ENCODE assay signal across 22 mouse cellular contexts in the genomic region with DNA sequence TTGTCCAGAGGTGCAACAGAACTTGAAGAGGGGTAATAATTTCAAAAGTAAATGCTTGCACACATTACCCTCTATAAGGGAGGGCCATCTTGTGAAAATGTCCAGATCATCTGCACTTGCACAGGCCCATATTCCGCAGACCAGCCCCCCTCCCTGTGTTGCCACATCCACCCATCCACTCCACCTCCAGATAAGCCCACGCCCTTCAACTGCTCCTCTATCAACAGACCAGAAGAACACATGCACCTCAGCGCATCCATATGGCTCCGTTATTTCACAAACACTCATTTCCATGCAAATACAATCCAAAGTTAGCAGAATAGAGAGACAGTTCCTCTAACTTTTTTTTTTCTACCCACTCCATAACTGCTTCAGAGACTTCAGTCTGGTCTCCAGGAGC.
DNase-seq lines count a peak whose midpoint lies in the region; ATAC-seq and TF ChIP-seq lines count a peak whose summit lies in the region.
"Had no signal": no experiment of that assay in that cellular context is flagged by ENCODE, and none has a peak within 500 bp of the region (broad histone marks: within the 10 kb centered on the region; RNA-seq: fewer than 3 reads in every experiment).

No protein-coding gene starts in this region.

- H3K9me3 ChIP-seq in stomach, embryonic 15.5 days, result no peaks in the 10 kb centered on the region
- no peaks in the 10 kb centered on the region for H3K9me3 ChIP-seq in stomach, postnatal 0 days (ENCODE audit: control insufficient read depth, low read length)
- no peaks in the 10 kb centered on the region for H3K9me3 ChIP-seq in liver, embryonic 16.5 days (replicated peaks; ENCODE audit: control insufficient read depth, low read length)
- H3K9me3 ChIP-seq: embryonic facial prominence, embryonic 13.5 days; heart, embryonic 12.5 days; hindbrain, embryonic 13.5 days; limb, embryonic 10.5 days; midbrain, embryonic 10.5 days; neural tube, embryonic 12.5 days had no signal

- 91% methylated on average over 4 of the region's 4 CpGs for WGBS in stomach, embryonic 15.5 days
- 82% methylated on average over 4 of the region's 4 CpGs for WGBS in stomach, postnatal 0 days
- WGBS in liver, embryonic 16.5 days (ENCODE audit: insufficient replicate concordance), result 55% methylated on average over 4 of the region's 4 CpGs
- 89% methylated on average over 4 of the region's 4 CpGs for WGBS in lung, adult 2 months

- no peak overlapping the region for H3K27ac ChIP-seq in stomach, embryonic 15.5 days
- no peak overlapping the region for H3K27ac ChIP-seq in stomach, postnatal 0 days (replicated peaks)
- H3K27ac ChIP-seq in liver, embryonic 16.5 days (ENCODE audit: low read length), result no peak overlapping the region; the same call in 1 of the 2 replicates
- H3K27ac ChIP-seq: embryonic facial prominence, embryonic 13.5 days; gastrocnemius, adult 2 months; hindbrain, embryonic 13.5 days; limb, embryonic 10.5 days; midbrain, embryonic 10.5 days; neural tube, embryonic 12.5 days had no signal

- TF ChIP-seq CTCF in stomach, postnatal 0 days (IDR thresholded peaks at IDR 0.05; ENCODE audit: low read depth), result no peak
- no peak for TF ChIP-seq CTCF in lung, adult 2 months (IDR thresholded peaks at IDR 0.05; ENCODE audit: insufficient read depth, low read length)

- TF ChIP-seq EP300 in stomach, postnatal 0 days (optimal IDR thresholded peaks at IDR 0.05), result no peak

- H3K4me3 ChIP-seq in stomach, embryonic 15.5 days (replicated peaks), result no peak overlapping the region
- no peak overlapping the region for H3K4me3 ChIP-seq in stomach, postnatal 0 days (ENCODE audit: low read depth, low read length)
- no peak overlapping the region for H3K4me3 ChIP-seq in liver, embryonic 16.5 days (ENCODE audit: low read depth, low read length)
- H3K4me3 ChIP-seq in lung, adult 2 months (replicated peaks; ENCODE audit: extremely low read depth, low read depth, low read length), result no peak overlapping the region
- H3K4me3 ChIP-seq: embryonic facial prominence, embryonic 13.5 days; gastrocnemius, adult 2 months; heart, embryonic 12.5 days; hindbrain, embryonic 13.5 days; limb, embryonic 10.5 days; midbrain, embryonic 10.5 days; neural tube, embryonic 12.5 days had no signal

- H3K4me1 ChIP-seq in stomach, embryonic 15.5 days, result no peaks in the 10 kb centered on the region
- no peaks in the 10 kb centered on the region for H3K4me1 ChIP-seq in stomach, postnatal 0 days (replicated peaks; ENCODE audit: control insufficient read depth, insufficient read depth)
- peaks cover 4% of the 10 kb centered on the region; the same call in 1 of the 2 replicates for H3K4me1 ChIP-seq in liver, embryonic 16.5 days (ENCODE audit: control insufficient read depth, low read depth, low read length)
- H3K4me1 ChIP-seq in lung, adult 2 months (ENCODE audit: control insufficient read depth, insufficient read depth, low read length), result no peaks in the 10 kb centered on the region
- H3K4me1 ChIP-seq: embryonic facial prominence, embryonic 13.5 days; heart, embryonic 12.5 days; hindbrain, embryonic 13.5 days; limb, embryonic 10.5 days; midbrain, embryonic 10.5 days; neural tube, embryonic 12.5 days had no signal

- no peak overlapping the region for H3K4me2 ChIP-seq in stomach, embryonic 15.5 days
- no peak overlapping the region for H3K4me2 ChIP-seq in stomach, postnatal 0 days (replicated peaks; ENCODE audit: low read depth)
- 0 out of 2 replicates have a peak overlapping the region, but pooled peaks have one; percentile 20 for H3K4me2 ChIP-seq in liver, embryonic 16.5 days (ENCODE audit: low read depth, low read length)
- H3K4me2 ChIP-seq: embryonic facial prominence, embryonic 13.5 days; heart, embryonic 12.5 days; hindbrain, embryonic 13.5 days; neural tube, embryonic 12.5 days had no signal

- no peak overlapping the region for H3K9ac ChIP-seq in stomach, embryonic 15.5 days
- H3K9ac ChIP-seq in stomach, postnatal 0 days (ENCODE audit: low read length), result no peak overlapping the region
- H3K9ac ChIP-seq in liver, embryonic 16.5 days (ENCODE audit: low read depth, low read length), result no peak overlapping the region
- H3K9ac ChIP-seq: embryonic facial prominence, embryonic 13.5 days; heart, embryonic 12.5 days; hindbrain, embryonic 13.5 days; neural tube, embryonic 12.5 days had no signal

- intact Hi-C loops in left cerebral cortex, postnatal 36 days (cut with DNase I), result no loop called here

- no peaks in the 10 kb centered on the region for H3K27me3 ChIP-seq in stomach, embryonic 15.5 days (replicated peaks)
- H3K27me3 ChIP-seq in stomach, postnatal 0 days (ENCODE audit: control insufficient read depth, insufficient read depth, low read length), result no peaks in the 10 kb centered on the region
- no peaks in the 10 kb centered on the region for H3K27me3 ChIP-seq in liver, embryonic 16.5 days (ENCODE audit: control insufficient read depth, insufficient read depth, low read depth, low read length)
- H3K27me3 ChIP-seq: embryonic facial prominence, embryonic 13.5 days; heart, embryonic 12.5 days; hindbrain, embryonic 13.5 days; neural tube, embryonic 12.5 days had no signal

- no peak for TF ChIP-seq POLR2A in lung, adult 2 months (IDR thresholded peaks at IDR 0.05; ENCODE audit: borderline replicate concordance, extremely low read depth, low read depth, low read length)

- DNase-seq in stomach, postnatal 0 days (ENCODE audit: low spot score), result no peak
- DNase-seq in layer of hippocampus, postnatal 36 days, result peak; percentile 61 to 67
- no peak for DNase-seq in left cerebral cortex, postnatal 36 days (ENCODE audit: low spot score in 2 of 2)
- DNase-seq in lung, adult 2 months, result no peak
- DNase-seq in adrenal gland, postnatal 14 days, result no peak
- DNase-seq: cerebellum, adult 9-10 months; gastrocnemius, adult 2 months; heart, postnatal 14 days; kidney, adult 2 months; kidney, postnatal 14 days; lung, adult 18-20 months; right cerebral cortex, postnatal 14 days had no signal

- peak; percentile 58; the same call in 1 of the 2 replicates for ATAC-seq in stomach, embryonic 15.5 days (ENCODE audit: insufficient read depth, low FRiP score, low read depth)
- ATAC-seq in stomach, postnatal 0 days (ENCODE audit: low FRiP score, low TSS enrichment), result no peak
- peak; percentile 91 for ATAC-seq in liver, embryonic 16.5 days (ENCODE audit: low read depth)
- ATAC-seq: forebrain, embryonic 16.5 days; inflammation-experienced regulatory T-cells, adult 6 months had no signal

- no peaks in the 10 kb centered on the region for H3K36me3 ChIP-seq in stomach, embryonic 15.5 days
- H3K36me3 ChIP-seq in stomach, postnatal 0 days (ENCODE audit: control insufficient read depth, insufficient read depth, low read length), result no peaks in the 10 kb centered on the region
- no peaks in the 10 kb centered on the region for H3K36me3 ChIP-seq in liver, embryonic 16.5 days (ENCODE audit: control insufficient read depth, insufficient read depth)
- H3K36me3 ChIP-seq: embryonic facial prominence, embryonic 13.5 days; heart, embryonic 12.5 days; hindbrain, embryonic 13.5 days; limb, embryonic 10.5 days; midbrain, embryonic 10.5 days; neural tube, embryonic 12.5 days had no signal

Comparison
In these comparisons a context has a peak if more than half of its experiments do, and no peak if none do; other contexts are left out.
1. DNase-seq: peak in layer of hippocampus, postnatal 36 days (2 of 2); none in stomach, postnatal 0 days (single experiment), left cerebral cortex, postnatal 36 days (0 of 2), lung, adult 2 months (single experiment) and adrenal gland, postnatal 14 days (single experiment).